Mouse (Mus musculus) bone marrow macrophage, adult 2 months (primary cell): ENCODE measurements around the gene Trpc4ap.

Experiments used
- CTCF ChIP-seq: IDR thresholded peaks from 2 replicates; pipeline ENCODE4 v1.5.1; 2012; ENCODE audit warnings: low read depth, mild to moderate bottlenecking, low read length, moderate library complexity
- POLR2A ChIP-seq: IDR thresholded peaks from 2 replicates; pipeline ENCODE4 v1.6.1; 2012; ENCODE audit warnings: mild to moderate bottlenecking, low read depth, low read length, borderline replicate concordance

GRCm38 (mm10) chr2:155724526-155724925, 32.3 kb upstream of the Trpc4ap start:
- TF ChIP-seq CTCF (no peak), POLR2A (no peak)
